In genomic region chr9:86306556-86306955, GRCm38 (mm10) we compare ENCODE assay signal across 16 mouse cellular contexts.
"Had no signal": no experiment of that assay in that cellular context is flagged by ENCODE, and none has a peak within 500 bp of the region (broad histone marks: within the 10 kb centered on the region; RNA-seq: fewer than 3 reads in every experiment).

No protein-coding gene starts in this region.

- H3K4me1 ChIP-seq: liver, embryonic 13.5 days; lung, embryonic 15.5 days; megakaryocyte, embryonic 14.5 days had no signal

- H3K9ac ChIP-seq: liver, embryonic 13.5 days; liver, postnatal 0 days; lung, embryonic 15.5 days had no signal

- DNase-seq: kidney, adult 9 months; kidney, postnatal 36 days; layer of hippocampus, adult 9-11 months; layer of hippocampus, postnatal 36 days; liver; liver, embryonic 13.5 days; liver, postnatal 0 days; lung, postnatal 14 days; thymus, postnatal 4 days had no signal

- H3K4me2 ChIP-seq: liver, embryonic 13.5 days; lung, embryonic 15.5 days; midbrain, embryonic 11.5 days had no signal

- H3K9me3 ChIP-seq: liver, embryonic 13.5 days; lung, embryonic 15.5 days; megakaryocyte, embryonic 14.5 days had no signal

- H3K27me3 ChIP-seq: liver, embryonic 13.5 days; lung, embryonic 15.5 days; megakaryocyte, embryonic 14.5 days had no signal

- H3K36me3 ChIP-seq: liver, embryonic 13.5 days; lung, embryonic 15.5 days had no signal

- H3K27ac ChIP-seq: kidney, postnatal 0 days; liver, embryonic 13.5 days; lung, embryonic 15.5 days; macrophage; stomach, postnatal 0 days had no signal

- H3K4me3 ChIP-seq: liver, embryonic 13.5 days; lung, embryonic 15.5 days; megakaryocyte, embryonic 14.5 days had no signal

- ATAC-seq: liver, postnatal 0 days; midbrain, embryonic 16.5 days had no signal
